Mouse (Mus musculus): Measurements from ENCODE around the gene Hmcn1.

The Hmcn1 gene

GRCm38 (mm10) chr1:150783070-150783842 is 210.0 kb downstream of the Hmcn1 start:
- DNase-seq (ENCODE audit: low read depth, low spot score): no peak

GRCm38 (mm10) chr1:150779902-150780301 is 213.3 kb downstream of the Hmcn1 start:
- DNase-seq (ENCODE audit: low read depth, low spot score): peak; percentile 12

GRCm38 (mm10) chr1:150776741-150777140 is 216.5 kb downstream of the Hmcn1 start:
- DNase-seq (ENCODE audit: low read depth, low spot score): no peak

DNA sequence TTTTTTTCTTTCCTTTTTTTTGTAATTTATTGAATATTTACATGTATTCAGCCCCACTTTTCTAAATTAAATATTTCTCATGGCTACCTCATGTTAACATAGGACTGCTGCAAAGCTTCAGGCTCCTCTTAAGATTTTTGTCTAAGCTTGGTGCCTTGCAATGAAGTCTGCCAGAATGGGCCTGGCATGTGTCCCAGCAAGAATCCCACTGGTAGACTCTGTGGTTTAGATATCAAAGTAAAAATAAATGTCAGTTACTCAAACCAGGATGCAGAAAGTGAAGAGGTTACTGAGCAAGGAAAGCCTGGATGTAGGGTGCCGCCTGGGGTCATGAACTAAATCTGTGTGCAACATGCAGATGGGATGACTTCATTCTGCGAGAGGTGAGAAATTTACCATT is 217.5 kb downstream of the Hmcn1 start:
- DNase-seq (ENCODE audit: low read depth, low spot score): no peak

GRCm38 (mm10) chr1:150772958-150773357 is 220.3 kb downstream of the Hmcn1 start:
- no peak for DNase-seq (ENCODE audit: low read depth, low spot score)

GRCm38 (mm10) chr1:150770948-150771521 is 222.2 kb downstream of the Hmcn1 start:
- no peak for DNase-seq (ENCODE audit: low read depth, low spot score)

DNA sequence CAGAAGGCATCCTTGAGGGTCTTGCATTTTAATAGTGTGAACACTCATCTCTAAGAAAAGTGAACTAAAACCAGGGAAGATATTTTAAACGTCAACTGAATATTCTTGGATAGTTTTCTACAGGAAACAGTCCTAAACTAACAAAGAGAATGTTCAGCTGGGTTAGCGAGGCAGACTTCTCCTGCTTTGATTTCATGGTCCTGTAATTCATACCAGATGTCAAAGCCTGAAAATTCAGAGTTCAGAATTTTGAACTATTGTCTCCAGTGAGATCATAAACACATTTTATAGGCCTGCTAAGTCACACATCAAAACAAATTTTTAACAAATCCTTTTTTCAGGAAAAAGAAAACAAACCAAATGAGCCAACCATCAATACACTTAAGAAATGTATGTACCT is 223.4 kb downstream of the Hmcn1 start:
- no peak for DNase-seq (ENCODE audit: low read depth, low spot score)

- DNase-seq (ENCODE audit: low read depth, low spot score): no peak
These were observed 231.6 kb downstream of the Hmcn1 start for GRCm38 (mm10) chr1:150761678-150762077.

DNA sequence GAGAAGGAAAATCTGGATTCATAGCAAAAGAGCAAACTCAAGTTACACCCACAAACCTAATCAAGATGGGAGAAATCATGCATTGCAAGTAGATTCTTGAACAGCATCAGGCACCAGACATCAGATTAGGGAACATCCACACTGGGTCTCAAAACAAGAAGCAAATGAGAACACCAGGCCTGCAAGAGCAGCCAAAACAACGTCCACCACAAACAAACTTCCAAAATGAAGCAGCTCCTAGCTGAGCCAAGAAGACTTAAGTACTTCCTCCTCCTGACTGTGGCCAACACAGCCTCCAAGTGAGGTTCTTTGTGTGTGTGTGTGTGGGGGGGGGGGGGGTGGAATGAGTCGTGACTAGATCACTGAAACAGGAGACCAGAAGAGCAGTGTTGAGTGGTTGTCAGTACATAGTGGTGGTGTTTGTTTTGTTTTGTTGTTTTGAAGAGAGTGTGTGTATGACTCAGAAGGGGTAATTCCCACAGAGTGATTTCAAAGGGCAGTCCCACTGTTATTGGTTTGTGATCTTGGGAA is 232.4 kb downstream of the Hmcn1 start:
- no peak for DNase-seq (ENCODE audit: low read depth, low spot score)

DNA sequence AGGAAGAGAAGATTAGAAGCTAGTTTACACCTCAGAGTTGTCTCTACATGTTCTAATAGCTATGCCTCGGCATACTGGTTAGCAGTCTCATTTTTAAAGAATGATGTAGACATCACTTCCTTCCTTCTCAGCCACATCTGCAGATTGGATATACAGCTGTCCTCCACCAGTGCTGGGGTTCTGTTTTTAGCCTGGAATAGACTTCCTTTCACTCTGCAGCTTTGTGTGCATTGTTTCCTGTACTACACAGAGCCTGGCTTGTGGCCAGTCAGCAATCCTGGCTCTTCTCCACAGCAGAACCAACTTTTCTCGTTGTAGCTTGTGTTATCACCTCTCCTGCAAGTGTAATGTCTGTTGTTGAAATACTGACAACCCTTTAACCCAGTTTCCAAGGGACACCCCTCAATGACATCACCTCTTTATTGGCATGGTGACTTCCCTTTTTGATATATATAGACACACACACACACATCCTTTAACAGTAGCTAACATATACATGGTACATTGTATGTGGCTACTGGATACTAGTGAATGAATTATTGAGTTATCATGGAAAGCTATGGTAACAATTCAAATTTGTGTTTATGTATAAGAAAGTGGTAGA is 233.7 kb downstream of the Hmcn1 start:
- no peak for DNase-seq (ENCODE audit: low read depth, low spot score)

- no peak for DNase-seq (ENCODE audit: low read depth, low spot score)
These were observed 239.3 kb downstream of the Hmcn1 start for GRCm38 (mm10) chr1:150753920-150754319.

DNA sequence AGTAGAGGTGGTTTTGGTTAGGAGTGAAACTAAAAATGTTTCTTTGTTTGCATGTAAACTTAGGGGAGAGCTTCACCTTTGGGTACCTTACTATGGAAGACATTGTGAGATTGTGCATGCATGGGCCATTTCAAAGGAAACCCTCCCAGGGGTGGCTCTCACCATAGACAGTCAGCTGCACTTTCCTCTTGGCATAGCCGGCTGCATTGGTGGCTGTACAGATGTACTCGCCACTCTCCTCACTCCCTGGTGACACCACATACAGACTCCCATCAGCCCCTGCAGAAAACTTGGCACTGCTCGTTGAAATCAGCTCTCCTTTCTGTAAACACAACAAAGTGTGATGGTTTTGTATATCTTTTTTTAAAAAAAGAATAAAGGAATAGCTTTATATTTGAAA is 244.5 kb downstream of the Hmcn1 start:
- DNase-seq (ENCODE audit: low read depth, low spot score): no peak

GRCm38 (mm10) chr1:150747771-150748170 is 245.5 kb downstream of the Hmcn1 start:
- no peak for DNase-seq (ENCODE audit: low read depth, low spot score)

DNA sequence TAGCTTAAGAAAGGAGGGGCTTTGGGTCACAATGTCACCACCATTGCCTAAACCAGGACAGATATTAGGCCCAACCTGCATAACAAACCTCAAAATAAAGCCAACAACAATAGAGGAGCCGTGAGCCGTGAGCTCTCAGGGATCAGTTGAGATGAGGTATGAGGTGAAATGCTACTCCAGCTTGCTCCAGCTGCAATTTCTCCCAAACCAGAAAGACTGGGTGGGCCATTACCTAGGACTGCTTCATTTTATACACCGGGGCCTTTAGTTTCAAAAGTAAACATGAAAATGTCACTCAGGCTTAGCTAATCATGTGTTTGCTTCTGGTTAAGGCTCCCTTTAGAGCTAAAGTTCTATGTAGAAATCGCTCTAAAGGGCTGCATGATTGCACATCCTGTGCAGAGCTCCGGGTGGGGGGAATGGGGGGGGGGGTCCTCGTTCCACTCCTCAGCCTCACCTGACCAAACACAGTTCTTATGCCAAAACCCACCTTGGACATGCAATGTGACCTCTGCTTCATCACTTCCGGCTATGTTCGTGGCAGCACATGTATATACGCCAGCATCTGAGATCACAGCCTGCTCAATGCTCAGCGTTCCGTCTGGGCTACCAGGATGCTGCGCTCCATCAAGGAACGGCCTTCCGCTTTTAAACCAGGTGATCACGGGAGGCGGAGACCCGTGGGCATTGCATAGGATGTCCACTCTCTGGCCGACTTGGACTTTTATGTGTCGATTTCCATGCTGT is 250.0 kb downstream of the Hmcn1 start:
- no peak for DNase-seq (ENCODE audit: low read depth, low spot score)

DNA sequence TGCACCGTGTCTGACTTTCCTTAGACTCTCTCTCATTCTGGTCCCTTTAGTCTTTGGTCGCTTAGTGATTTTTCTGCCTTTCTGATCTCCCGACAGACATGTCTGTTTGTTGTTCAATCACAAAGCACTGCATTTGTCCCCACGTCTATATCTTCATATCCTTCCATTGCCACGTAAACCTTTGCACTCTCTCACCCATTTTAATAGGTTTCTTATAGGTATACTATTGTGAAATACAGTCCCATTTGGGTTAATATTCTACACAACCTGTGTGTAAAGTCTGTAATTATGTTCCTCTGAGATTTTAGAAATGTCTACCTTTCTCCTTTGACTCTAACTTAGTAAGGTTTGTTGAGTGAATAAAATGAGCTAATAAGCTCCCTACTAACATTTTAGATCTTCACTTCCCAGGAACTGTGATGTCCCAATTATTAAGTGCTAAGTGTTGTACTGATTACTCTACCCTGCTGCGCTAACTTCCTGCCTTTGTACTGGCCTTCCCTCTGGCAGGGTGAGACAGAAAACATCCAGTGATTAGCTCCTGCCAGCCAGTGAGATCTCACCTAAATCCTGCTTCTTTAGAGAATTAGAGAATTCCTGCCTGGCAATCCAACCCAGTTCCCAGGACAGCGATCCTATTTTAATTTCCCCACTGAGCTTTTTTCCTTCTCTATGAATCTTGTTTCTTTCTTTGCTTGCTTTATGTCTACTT is 250.7 kb downstream of the Hmcn1 start:
- DNase-seq (ENCODE audit: low read depth, low spot score): no peak

DNA sequence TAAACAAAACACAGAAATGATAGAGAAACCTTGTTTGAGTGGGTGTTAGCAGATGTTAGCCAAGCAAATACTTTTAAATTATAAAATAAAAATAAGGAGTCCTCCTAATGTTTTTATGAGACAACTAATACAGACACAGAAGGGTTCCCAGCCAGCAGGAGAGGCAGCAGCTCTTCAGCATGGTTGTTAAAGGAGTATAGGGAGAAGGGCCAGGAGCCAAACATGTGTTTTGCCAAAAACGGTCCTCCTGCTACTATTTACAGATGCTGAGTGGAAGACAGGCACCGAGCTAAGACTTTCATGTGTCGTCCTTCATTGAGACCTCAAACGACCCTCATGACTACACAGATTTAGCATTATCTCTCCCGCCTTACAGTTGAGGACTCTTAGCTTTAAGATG is 281.8 kb downstream of the Hmcn1 start:
- DNase-seq (ENCODE audit: low read depth, low spot score): no peak

DNA sequence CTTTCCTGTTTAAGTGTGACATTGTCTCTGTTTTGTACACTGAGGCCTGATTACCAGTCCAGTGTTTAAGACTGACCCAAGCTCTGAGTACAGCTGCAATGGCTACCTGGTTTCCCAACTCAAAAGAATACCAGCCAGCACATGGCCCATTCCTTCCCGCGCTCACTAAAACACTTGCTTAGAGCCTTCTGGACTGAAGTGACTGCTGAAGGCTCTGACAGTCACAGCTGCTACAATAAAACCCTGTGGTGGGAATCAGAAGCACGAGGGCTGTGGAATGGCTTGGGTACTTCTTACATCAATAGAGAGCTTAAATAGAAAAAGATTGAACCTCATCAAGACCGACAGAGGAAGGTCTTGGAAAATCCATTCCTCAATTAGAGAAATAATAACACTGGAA is 286.7 kb downstream of the Hmcn1 start:
- no peak for DNase-seq (ENCODE audit: low read depth, low spot score)

GRCm38 (mm10) chr1:150697749-150698148 is 295.5 kb downstream of the Hmcn1 start:
- no peak for DNase-seq (ENCODE audit: low read depth, low spot score)

- DNase-seq (ENCODE audit: low read depth, low spot score): no peak
These were observed 311.2 kb downstream of the Hmcn1 start for GRCm38 (mm10) chr1:150682044-150682443.

- DNase-seq (ENCODE audit: low read depth, low spot score): no peak
These were observed 311.8 kb downstream of the Hmcn1 start for GRCm38 (mm10) chr1:150681433-150681832.

GRCm38 (mm10) chr1:150681006-150681405 is 312.2 kb downstream of the Hmcn1 start:
- no peak for DNase-seq (ENCODE audit: low read depth, low spot score)

Data from CD4-positive, CD25-positive, alpha-beta regulatory T cell, adult 2 months (primary cell).